Mouse (Mus musculus): ENCODE results near the gene Rnf214. TPM values are rescaled to one million over a fixed set of nuclear protein-coding genes. Genes with fewer than 3 reads are reported as not detected.
A peak's percentile ranks its signal among the peaks of the same experiment; 100 is the strongest.

Gene Rnf214
- total and polyA plus RNA-seq, 2 experiments: 12.4 to 16.3 TPM

DNA sequence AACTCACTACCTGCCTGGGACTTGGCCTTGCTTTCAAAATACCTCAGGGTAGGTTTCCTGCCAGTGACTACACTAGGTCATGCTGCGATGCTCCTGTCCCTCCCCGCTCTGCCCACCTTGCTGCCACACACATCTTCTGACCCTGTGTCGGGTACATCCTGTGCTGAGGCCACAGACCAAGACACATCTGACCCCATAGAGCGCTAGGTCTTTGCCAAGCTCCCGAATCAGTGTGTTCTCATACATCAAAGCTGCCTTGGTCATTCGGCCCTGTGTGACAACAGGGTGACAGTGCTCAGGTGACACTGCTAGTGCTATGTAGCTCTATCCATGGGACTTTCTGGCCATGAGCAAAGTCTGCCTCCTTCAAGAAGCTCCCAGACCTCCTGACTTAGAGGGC, 33.1 kb upstream of the Rnf214 start:
- Histone ChIP-seq H3K4me3 (ENCODE audit: insufficient read depth, low read depth, low read length) (no peak overlapping the region), H3K4me1 (ENCODE audit: control insufficient read depth, insufficient read depth, low read length) (peaks cover 8% of the 10 kb centered on the region; the same call in 1 of the 2 replicates), H3K27me3 (ENCODE audit: control insufficient read depth, insufficient read depth, low read length) (no peaks in the 10 kb centered on the region), H3K79me2 (ENCODE audit: control insufficient read depth, insufficient read depth, low read length) (no peaks in the 10 kb centered on the region), H3K27ac (replicated peaks; ENCODE audit: insufficient read depth, low read depth, low read length) (no peak overlapping the region), H3K36me3 (ENCODE audit: control insufficient read depth, insufficient read depth, low read length) (peaks cover 21% of the 10 kb centered on the region; the same call in 1 of the 2 replicates), H3K9ac (ENCODE audit: low read depth, low read length) (no peak overlapping the region)
- TF ChIP-seq POLR2A (IDR thresholded peaks at IDR 0.05; ENCODE audit: extremely low read depth, insufficient read depth, low read length) (no peak), CTCF (IDR thresholded peaks at IDR 0.05; ENCODE audit: low read depth, low read length) (no peak)
- DNase-seq (ENCODE audit: extremely low read depth, low read depth, low spot score): no peak
- 91% methylated on average over 6 of the region's 6 CpGs for WGBS

DNA sequence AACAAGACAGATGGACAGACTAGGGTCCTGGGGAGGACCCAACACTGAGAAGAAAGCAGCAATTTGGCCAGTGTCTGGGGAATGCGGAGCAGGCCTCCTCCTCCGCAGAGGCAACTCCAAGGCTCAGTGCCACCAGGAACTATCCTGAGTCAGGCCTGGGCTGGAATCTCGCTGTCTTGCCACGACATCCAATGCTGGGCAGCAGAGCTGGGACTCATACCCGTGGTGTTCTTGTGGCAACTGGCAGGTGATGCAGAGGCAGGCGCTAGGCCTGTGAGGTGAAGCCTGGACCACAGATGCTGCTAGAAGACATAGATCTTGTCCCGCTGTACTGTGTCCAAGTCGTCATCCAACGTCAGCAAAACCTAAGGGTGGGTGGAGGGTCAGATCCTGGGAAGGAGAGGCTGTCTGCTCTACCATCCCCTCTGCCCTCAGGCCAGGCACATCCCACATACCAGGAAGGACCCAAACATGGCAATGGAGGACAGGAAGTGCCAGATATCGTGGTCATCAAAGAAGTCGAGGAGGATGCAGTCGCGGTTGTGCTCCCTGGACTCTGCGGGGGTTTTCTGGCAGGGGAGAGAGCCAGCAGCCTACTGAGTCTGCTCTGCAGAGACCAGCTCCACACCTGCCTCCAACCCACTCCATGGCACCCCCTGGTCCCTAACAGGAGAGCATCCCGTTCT, 32.4 kb upstream of the Rnf214 start:
- TF ChIP-seq CTCF (IDR thresholded peaks at IDR 0.05; ENCODE audit: low read depth, low read length): no peak
- TF ChIP-seq POLR2A (IDR thresholded peaks at IDR 0.05; ENCODE audit: extremely low read depth, insufficient read depth, low read length): no peak
- Histone ChIP-seq H3K36me3 (ENCODE audit: control insufficient read depth, insufficient read depth, low read length) (peaks cover 18% of the 10 kb centered on the region; the same call in 1 of the 2 replicates), H3K4me3 (ENCODE audit: insufficient read depth, low read depth, low read length) (no peak overlapping the region), H3K9ac (ENCODE audit: low read depth, low read length) (no peak overlapping the region), H3K79me2 (ENCODE audit: control insufficient read depth, insufficient read depth, low read length) (no peaks in the 10 kb centered on the region), H3K27ac (replicated peaks; ENCODE audit: insufficient read depth, low read depth, low read length) (no peak overlapping the region), H3K4me1 (ENCODE audit: control insufficient read depth, insufficient read depth, low read length) (peaks cover 8% of the 10 kb centered on the region; the same call in 1 of the 2 replicates), H3K27me3 (ENCODE audit: control insufficient read depth, insufficient read depth, low read length) (no peaks in the 10 kb centered on the region)
- 79% methylated on average over 15 of the region's 15 CpGs for WGBS
- no peak for DNase-seq (ENCODE audit: extremely low read depth, low read depth, low spot score)

GRCm38 (mm10) chr9:45938088-45938487, 31.4 kb upstream of the Rnf214 start:
- H3K27me3 ChIP-seq (ENCODE audit: control insufficient read depth, insufficient read depth, low read length): no peaks in the 10 kb centered on the region
- H3K79me2 ChIP-seq (ENCODE audit: control insufficient read depth, insufficient read depth, low read length): no peaks in the 10 kb centered on the region
- DNase-seq (ENCODE audit: extremely low read depth, low read depth, low spot score): peak; percentile 79
- H3K4me1 ChIP-seq (ENCODE audit: control insufficient read depth, insufficient read depth, low read length): peaks cover 11% of the 10 kb centered on the region
- 18% methylated on average over 8 of the region's 8 CpGs for WGBS
- H3K36me3 ChIP-seq (ENCODE audit: control insufficient read depth, insufficient read depth, low read length): peaks cover 15% of the 10 kb centered on the region; the same call in 1 of the 2 replicates
- H3K27ac ChIP-seq (replicated peaks; ENCODE audit: insufficient read depth, low read depth, low read length): peak overlapping the region; percentile 13
- no peak overlapping the region for H3K4me3 ChIP-seq (ENCODE audit: insufficient read depth, low read depth, low read length)
- no peak for TF ChIP-seq CTCF (IDR thresholded peaks at IDR 0.05; ENCODE audit: low read depth, low read length)
- 0 out of 2 replicates have a peak, but pooled peaks have one; percentile 11 for TF ChIP-seq POLR2A (IDR thresholded peaks at IDR 0.05; ENCODE audit: extremely low read depth, insufficient read depth, low read length)
- H3K9ac ChIP-seq (ENCODE audit: low read depth, low read length): no peak overlapping the region

- peak; percentile 76 for DNase-seq (ENCODE audit: extremely low read depth, low read depth, low spot score)
- peak overlapping the region; percentile 7 for H3K27ac ChIP-seq (replicated peaks; ENCODE audit: insufficient read depth, low read depth, low read length)
- WGBS: 6% methylated on average over 3 of the region's 3 CpGs
- H3K27me3 ChIP-seq (ENCODE audit: control insufficient read depth, insufficient read depth, low read length): no peaks in the 10 kb centered on the region
- H3K36me3 ChIP-seq (ENCODE audit: control insufficient read depth, insufficient read depth, low read length): peaks cover 11% of the 10 kb centered on the region; the same call in 1 of the 2 replicates
- H3K79me2 ChIP-seq (ENCODE audit: control insufficient read depth, insufficient read depth, low read length): no peaks in the 10 kb centered on the region
- TF ChIP-seq POLR2A (IDR thresholded peaks at IDR 0.05; ENCODE audit: extremely low read depth, insufficient read depth, low read length) (no peak), CTCF (IDR thresholded peaks at IDR 0.05; ENCODE audit: low read depth, low read length) (peak; percentile 83)
- H3K4me3 ChIP-seq (ENCODE audit: insufficient read depth, low read depth, low read length): no peak overlapping the region
- H3K4me1 ChIP-seq (ENCODE audit: control insufficient read depth, insufficient read depth, low read length): peaks cover 18% of the 10 kb centered on the region
- no peak overlapping the region for H3K9ac ChIP-seq (ENCODE audit: low read depth, low read length)
Observed at GRCm38 (mm10) chr9:45936883-45937282, 30.2 kb upstream of the Rnf214 start.

- no peaks in the 10 kb centered on the region for H3K27me3 ChIP-seq (ENCODE audit: control insufficient read depth, insufficient read depth, low read length)
- TF ChIP-seq POLR2A (IDR thresholded peaks at IDR 0.05; ENCODE audit: extremely low read depth, insufficient read depth, low read length): no peak
- no peak for TF ChIP-seq CTCF (IDR thresholded peaks at IDR 0.05; ENCODE audit: low read depth, low read length)
- peak within 1 kb of the TSS; percentile 10 for H3K27ac ChIP-seq (replicated peaks; ENCODE audit: insufficient read depth, low read depth, low read length)
- no peaks in the 10 kb centered on the region for H3K79me2 ChIP-seq (ENCODE audit: control insufficient read depth, insufficient read depth, low read length)
- H3K36me3 ChIP-seq (ENCODE audit: control insufficient read depth, insufficient read depth, low read length): peaks cover 5% of the 10 kb centered on the region; the same call in 1 of the 2 replicates
- H3K4me3 ChIP-seq (ENCODE audit: insufficient read depth, low read depth, low read length): peak within 1 kb of the TSS; percentile 17; the same call in 1 of the 2 replicates
- no peak for DNase-seq (ENCODE audit: extremely low read depth, low read depth, low spot score)
- H3K9ac ChIP-seq (ENCODE audit: low read depth, low read length): no peak within 1 kb of the TSS; the same call in 1 of the 2 replicates
- H3K4me1 ChIP-seq (ENCODE audit: control insufficient read depth, insufficient read depth, low read length): peaks cover 29% of the 10 kb centered on the region
- WGBS: 64% methylated on average over 21 of the region's 21 CpGs
Observed at GRCm38 (mm10) chr9:45935628-45936210, 29.0 kb upstream of the Rnf214 start, which contains the start of gene Tagln. Gene Tagln (minus strand): TSS chr9:45936058.

All from liver, adult 2 months (tissue).